Mouse (Mus musculus) heart, postnatal 25 days (tissue): ENCODE measurements at regions not wholly inside any gene's neighbourhood (a gene's known extent, or its start where the extent isn't known, plus 50 kb on each side); places are given as distances from the start of the nearest gene placed in this dataset.

Experiments
- DNase-seq: peaks from one replicate; pipeline ENCODE4 v3.0.0; 2022; ENCODE audit warnings: low spot score
- intact Hi-C: fragments of 180-260 bp; cut with DNase I; formaldehyde crosslinking; loops from one replicate; pipeline ENCODE4 v1.15.1; 2025

DNA sequence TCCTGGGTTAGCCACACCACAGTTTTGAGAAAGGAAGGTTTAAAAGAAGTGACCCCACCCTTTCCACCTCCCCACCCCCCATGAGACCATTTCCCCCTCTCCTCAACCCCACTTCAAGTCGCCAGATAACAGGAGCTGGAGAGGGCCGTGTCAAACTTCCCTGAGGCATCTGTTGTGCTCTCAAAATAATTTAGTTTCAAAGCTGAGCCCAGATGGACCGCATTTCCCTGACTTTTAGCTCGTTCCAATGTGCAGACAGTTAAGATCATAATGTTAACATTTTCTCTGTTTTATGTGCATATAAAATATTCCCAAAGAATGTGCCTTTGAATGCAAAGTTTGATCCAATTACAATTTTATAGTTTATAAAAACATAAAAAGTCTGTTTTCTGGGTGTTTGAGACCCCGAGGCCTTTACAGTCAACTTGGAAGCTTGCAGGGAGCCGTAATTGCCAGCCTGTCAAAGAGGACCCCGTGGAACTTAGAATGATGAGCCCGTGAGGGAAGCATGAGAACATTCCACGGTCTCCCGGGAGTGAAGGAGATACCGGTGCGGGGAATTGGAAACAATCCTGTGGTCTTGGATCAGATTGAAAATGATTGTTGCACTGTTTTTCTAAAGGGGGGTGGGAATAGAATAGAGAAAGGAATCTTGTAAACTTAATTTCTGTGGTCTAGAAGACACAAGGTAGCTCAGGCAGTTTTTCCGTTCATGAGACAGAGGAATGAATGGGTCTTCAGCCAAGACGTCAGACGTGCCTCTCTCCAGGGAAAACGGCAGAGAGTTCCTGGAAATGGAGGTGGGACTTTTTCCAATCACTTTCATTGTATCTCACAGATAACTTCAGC lies 903.3 kb downstream of the Mrps31 start:
- intact Hi-C loops = no loop called here
- no peak for DNase-seq

DNA sequence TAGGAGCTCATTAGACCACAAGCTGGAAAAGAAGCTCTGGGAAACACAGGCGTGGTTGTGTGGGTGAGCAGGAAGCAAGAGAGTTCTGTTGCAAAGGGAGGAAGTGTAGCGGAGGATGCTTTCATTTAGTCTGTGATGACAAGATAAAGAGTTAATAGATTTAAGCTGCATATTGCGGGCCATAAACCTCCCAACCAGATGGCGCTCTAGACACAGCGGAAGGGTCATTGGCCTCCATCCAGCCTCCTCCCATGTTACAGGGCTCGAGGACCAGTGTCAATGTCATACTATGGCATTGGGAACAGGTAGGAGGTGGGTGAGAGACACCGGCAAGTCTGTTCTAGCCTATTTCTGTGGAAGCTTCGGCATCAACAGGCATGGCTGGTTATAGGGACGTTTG lies 908.4 kb downstream of the Mrps31 start:
- intact Hi-C loops = no loop called here
- no peak for DNase-seq

DNA sequence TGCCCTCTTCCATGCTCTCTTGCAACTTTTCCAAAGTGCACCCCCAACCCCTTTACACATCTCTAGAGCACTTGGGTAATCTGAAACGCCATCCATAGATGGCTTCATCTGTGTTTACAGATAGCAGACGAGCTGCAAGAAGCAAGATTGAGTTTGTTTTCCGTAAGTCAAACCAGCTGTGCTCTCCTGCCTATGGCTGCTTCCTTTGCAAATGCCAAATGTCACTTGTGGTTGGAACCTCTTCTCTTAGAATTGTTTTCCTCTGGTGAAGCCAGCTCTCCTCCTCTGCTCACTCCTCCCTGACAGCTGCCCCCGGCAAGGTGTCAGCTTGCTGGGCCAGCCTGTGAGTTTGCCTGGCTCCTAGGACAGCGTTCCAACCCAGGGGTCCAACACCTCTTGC lies 910.0 kb downstream of the Mrps31 start:
- intact Hi-C loops = loop anchor here (2.0 kb wide), 1 partner anchor 20 kb away; no protein-coding TSS in a partner anchor
- DNase-seq = no peak

DNA sequence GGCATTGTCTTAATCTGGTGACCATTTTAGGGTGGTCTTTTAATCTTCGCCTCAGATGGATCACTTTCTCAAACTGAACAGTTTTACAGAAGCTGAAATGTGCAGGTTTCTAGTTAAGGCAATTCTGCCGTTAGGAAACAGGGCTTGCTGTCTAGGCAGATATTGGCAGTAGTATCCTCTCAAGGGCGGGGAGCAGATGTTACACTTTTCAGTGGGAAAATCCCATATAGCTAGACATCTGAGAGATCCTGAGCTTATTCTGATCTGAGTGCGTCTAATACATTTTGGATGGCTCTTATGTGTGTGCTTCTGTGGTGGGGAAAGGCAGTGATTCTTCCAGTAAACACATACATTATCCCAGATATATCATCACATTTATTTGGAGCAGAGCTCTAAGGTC lies 916.1 kb downstream of the Mrps31 start:
- DNase-seq = no peak
- intact Hi-C loops = no loop called here

DNA sequence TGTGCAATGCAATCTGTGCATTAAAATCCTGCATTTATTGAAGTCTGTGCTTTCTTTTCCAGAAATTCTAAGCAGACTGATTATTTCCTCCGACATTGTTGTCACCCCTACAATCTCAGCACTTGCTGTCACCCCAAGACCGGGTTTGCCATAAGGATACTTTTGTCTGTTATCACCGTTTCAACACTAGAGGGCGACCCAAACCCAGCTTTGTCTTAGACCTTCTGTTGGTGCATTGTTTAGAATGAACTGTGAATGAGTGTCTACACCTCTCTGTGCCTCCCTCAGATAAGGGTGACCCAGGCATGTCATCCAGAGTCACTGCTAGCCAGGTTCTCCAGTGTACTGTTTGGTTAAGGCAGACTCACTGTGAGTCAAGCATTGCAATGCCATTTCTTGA lies 933.0 kb downstream of the Mrps31 start:
- DNase-seq = no peak
- intact Hi-C loops = loop anchor here (1.0 kb wide), 1 partner anchor 188 kb away; no protein-coding TSS in a partner anchor

DNA sequence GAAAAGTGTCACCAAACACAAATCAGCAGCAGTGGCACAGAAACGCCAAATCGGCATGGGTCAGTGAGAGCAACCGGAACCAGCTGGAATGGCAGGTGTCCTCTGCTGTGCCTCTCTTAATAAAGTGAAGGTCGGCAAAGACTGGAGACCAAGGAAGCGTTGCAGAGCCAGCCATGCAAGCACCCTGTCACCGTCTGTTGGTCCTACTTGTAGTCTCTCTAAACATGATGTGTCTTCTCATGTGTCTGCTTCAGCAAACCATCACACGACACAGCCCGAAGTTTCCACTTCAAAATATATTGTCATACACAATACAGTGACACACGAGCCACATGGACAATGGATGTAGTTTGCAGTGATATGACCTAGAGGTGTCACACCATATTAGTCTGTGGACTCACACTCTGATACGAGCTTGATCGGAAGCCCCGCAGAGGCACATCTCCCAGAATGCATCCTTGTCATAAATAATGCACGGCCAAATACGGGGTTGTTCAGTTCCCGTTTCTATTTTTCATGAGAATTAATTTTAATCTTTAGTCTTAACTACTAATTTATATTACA lies 940.3 kb downstream of the Mrps31 start:
- no peak for DNase-seq
- intact Hi-C loops = no loop called here

DNA sequence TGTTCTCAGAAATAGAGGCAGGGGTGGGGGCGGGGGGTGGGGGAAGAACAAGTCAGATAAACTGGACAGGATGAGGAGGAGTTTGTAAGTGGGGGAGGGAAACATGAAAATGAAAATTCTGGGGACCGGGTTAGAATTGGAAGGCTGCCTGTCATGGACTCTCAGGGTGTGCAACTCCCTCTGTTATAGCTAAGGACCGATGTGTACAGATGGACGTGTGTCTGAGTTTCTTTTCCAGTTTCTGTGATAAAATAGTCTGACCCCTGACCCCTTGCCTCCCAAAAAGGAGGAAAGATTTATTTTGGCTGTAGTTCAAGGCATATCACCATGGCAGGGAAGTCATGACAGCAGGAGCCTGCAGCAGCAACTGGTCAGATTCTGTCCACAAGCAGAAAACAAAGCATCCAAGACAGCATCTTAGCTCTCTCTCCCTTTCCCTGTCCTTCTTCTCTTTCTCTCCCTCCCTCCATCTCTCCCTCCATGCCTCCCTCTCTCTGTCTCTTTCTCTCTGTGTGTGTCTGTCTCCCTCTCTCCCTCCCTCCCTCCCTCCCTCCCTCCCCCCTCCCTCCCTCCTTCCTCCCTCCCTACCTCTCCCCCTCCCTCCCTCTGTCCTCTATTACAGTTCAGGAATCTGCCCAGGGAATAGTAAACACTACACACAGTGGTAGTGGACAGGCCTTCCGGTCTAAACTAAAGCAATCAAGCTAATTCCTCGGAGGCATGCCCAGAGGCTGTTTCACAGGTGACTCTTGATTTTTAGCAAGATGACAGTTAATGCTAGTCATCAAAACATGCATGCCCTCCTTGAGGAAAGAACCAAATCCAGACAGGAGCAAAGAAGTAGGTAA lies 941.3 kb downstream of the Mrps31 start:
- no peak for DNase-seq
- intact Hi-C loops = no loop called here

DNA sequence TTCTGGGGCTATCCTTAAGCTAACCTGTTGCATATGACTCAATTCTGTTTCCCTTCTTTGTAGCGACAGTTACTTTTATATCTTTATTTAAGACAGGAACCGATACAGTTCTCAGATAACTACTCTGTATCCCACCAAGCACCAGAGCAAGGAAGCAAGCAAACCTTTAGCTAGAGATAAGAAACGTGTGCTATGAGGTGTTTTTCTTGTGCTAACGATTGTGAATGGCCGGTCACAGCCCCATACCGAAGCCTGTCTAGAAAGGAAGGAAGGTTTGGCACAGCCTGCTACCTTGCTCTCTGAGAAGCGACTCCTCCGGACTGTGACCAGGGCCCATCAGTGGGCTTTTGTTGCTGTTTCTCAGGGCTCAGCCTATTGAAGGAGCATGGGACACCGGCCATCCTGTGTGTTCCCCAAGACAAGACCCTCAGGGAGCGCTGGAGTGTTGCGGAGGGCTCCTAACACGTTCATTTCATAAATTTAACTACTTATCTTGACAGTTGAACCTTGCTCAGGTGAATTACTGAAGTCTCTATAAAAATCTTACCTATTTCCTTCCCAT lies 949.0 kb downstream of the Mrps31 start:
- intact Hi-C loops = no loop called here

DNA sequence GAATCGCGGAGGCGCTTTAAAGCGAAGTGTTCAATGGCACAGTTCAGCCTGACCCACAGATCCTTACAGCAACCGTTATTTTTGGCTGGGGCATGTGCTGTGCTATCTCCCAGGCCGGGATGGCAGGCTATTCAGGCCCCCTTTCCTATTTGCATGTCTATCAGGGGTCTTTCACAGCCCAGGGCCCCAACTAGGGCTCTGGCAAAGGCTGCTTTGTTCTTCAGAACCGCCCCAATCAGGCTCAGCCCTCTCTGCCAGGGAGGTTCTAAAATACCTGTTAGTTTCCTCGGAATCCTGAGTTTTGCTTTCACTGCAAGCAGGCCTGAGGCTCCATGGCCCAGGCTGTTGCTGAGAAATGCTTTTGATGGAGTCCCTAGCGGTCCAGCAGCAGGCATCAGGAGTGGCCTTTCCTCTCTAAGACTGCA lies 949.7 kb downstream of the Mrps31 start:
- intact Hi-C loops = no loop called here
- DNase-seq = no peak

More for the DNA sequence above, 949.0 kb downstream of the Mrps31 start:
- no peak for DNase-seq
